ENCODE assay signal across 8 mouse cellular contexts in genomic region chr1:44102259-44102717, GRCm38 (mm10). TPM values are rescaled to one million over a fixed set of nuclear protein-coding genes. Genes with fewer than 3 reads are reported as not detected.
DNase-seq lines count a peak whose midpoint lies in the region; ATAC-seq and TF ChIP-seq lines count a peak whose summit lies in the region.

Gene Tex30, minus strand, starts transcription at chr1:44102441.

- H3K36me3 ChIP-seq in G1E (replicated peaks) = peaks cover 47% of the 10 kb centered on the region
- peaks cover 2% of the 10 kb centered on the region; the same call in 1 of the 2 replicates for H3K36me3 ChIP-seq in forebrain, embryonic 16.5 days (ENCODE audit: control insufficient read depth, insufficient read depth)
- H3K36me3 ChIP-seq in lung, embryonic 14.5 days (ENCODE audit: insufficient read depth) = peaks cover 20% of the 10 kb centered on the region
- no peaks in the 10 kb centered on the region for H3K36me3 ChIP-seq in thymus, adult 2 months (ENCODE audit: control insufficient read depth, insufficient read depth, low read length)

- TF ChIP-seq POLR2A in olfactory bulb, adult 2 months (IDR thresholded peaks at IDR 0.05; ENCODE audit: insufficient read depth, low read depth, low read length) = peak; percentile 50; the same call in 1 of the 2 replicates
- peak; percentile 87 for TF ChIP-seq POLR2A in thymus, adult 2 months (IDR thresholded peaks at IDR 0.05; ENCODE audit: control insufficient read depth, extremely low read depth, insufficient read depth, low read length, poor library complexity)

- H3K9ac ChIP-seq in forebrain, embryonic 16.5 days (replicated peaks; ENCODE audit: low read depth, low read length) = peak within 1 kb of the TSS; percentile 81
- peak within 1 kb of the TSS; percentile 79 for H3K9ac ChIP-seq in lung, embryonic 14.5 days

- TF ChIP-seq CTCF in G1E (IDR thresholded peaks at IDR 0.05; ENCODE audit: low read depth, low read length) = no peak
- peak; percentile 41 for TF ChIP-seq CTCF in layer of hippocampus, adult 2 months (conservative IDR thresholded peaks at IDR 0.05)
- no peak for TF ChIP-seq CTCF in lung, embryonic 14.5 days (IDR thresholded peaks at IDR 0.05; ENCODE audit: low read depth)
- no peak for TF ChIP-seq CTCF in olfactory bulb, adult 2 months (IDR thresholded peaks at IDR 0.05; ENCODE audit: insufficient read depth, low read depth, low read length)
- no peak for TF ChIP-seq CTCF in thymus, adult 2 months (IDR thresholded peaks at IDR 0.05; ENCODE audit: borderline replicate concordance, control insufficient read depth, extremely low read depth, insufficient read depth, low read length, poor library complexity)

- peak within 1 kb of the TSS; percentile 96 for H3K4me3 ChIP-seq in G1E (ENCODE audit: low read depth, low read length)
- peak within 1 kb of the TSS; percentile 89 for H3K4me3 ChIP-seq in forebrain, embryonic 16.5 days (replicated peaks; ENCODE audit: low read length)
- H3K4me3 ChIP-seq in layer of hippocampus, adult 2 months = peak within 1 kb of the TSS; percentile 77
- H3K4me3 ChIP-seq in lung, embryonic 14.5 days (ENCODE audit: low read depth, low read length) = peak within 1 kb of the TSS; percentile 80
- peak within 1 kb of the TSS; percentile 77 for H3K4me3 ChIP-seq in olfactory bulb, adult 2 months (ENCODE audit: insufficient read depth, low read depth, low read length)
- peak within 1 kb of the TSS; percentile 74 for H3K4me3 ChIP-seq in thymus, adult 2 months (ENCODE audit: control insufficient read depth, insufficient read depth, low read length)

- no peaks in the 10 kb centered on the region for H3K27me3 ChIP-seq in G1E (ENCODE audit: insufficient read depth, low read length)
- no peaks in the 10 kb centered on the region for H3K27me3 ChIP-seq in forebrain, embryonic 16.5 days (replicated peaks; ENCODE audit: control insufficient read depth, insufficient read depth, low read length)
- H3K27me3 ChIP-seq in lung, embryonic 14.5 days (ENCODE audit: insufficient read depth, low read length) = no peaks in the 10 kb centered on the region
- H3K27me3 ChIP-seq in thymus, adult 2 months (ENCODE audit: control insufficient read depth, insufficient read depth, low read length) = no peaks in the 10 kb centered on the region

- DNase-seq in G1E (ENCODE audit: low spot score) = peak; percentile 93
- DNase-seq in cerebellum, adult 18-20 months = peak; percentile 95
- DNase-seq in heart, postnatal 36 days = peak; percentile 92 to 93
- DNase-seq in layer of hippocampus, adult 2 months (ENCODE audit: low spot score in 2 of 2) = peak; percentile 93 to 94
- peak; percentile 99 for DNase-seq in lung, embryonic 14.5 days
- peak; percentile 93 for DNase-seq in thymus, adult 2 months

- 0% methylated on average over 52 of the region's 55 CpGs for WGBS in forebrain, embryonic 16.5 days
- under 1% methylated on average over 55 of the region's 55 CpGs for WGBS in lung, embryonic 14.5 days
- WGBS in olfactory bulb, adult 2 months = under 1% methylated on average over 55 of the region's 55 CpGs
- under 1% methylated on average over 55 of the region's 55 CpGs for WGBS in thymus, adult 2 months

- peaks cover 22% of the 10 kb centered on the region for H3K4me1 ChIP-seq in G1E (ENCODE audit: insufficient read depth, low read depth, low read length)
- H3K4me1 ChIP-seq in forebrain, embryonic 16.5 days (replicated peaks; ENCODE audit: control insufficient read depth, insufficient read depth, low read length) = peaks cover 9% of the 10 kb centered on the region
- H3K4me1 ChIP-seq in lung, embryonic 14.5 days (ENCODE audit: insufficient read depth) = no peaks in the 10 kb centered on the region
- 0 out of 2 replicates have a peak, but pooled peaks cover 3% of the 10 kb centered on the region for H3K4me1 ChIP-seq in olfactory bulb, adult 2 months (ENCODE audit: control insufficient read depth, insufficient read depth, low read length)
- peaks cover 3% of the 10 kb centered on the region for H3K4me1 ChIP-seq in thymus, adult 2 months (replicated peaks; ENCODE audit: control insufficient read depth, insufficient read depth, low read length)

- intact Hi-C loops in heart, postnatal 36 days (cut with DNase I) = loop anchor here (1.0 to 10.0 kb wide), 3 partner anchors 17 to 167 kb away; partner anchors contain the start of genes Ercc5 and Tpp2

- ATAC-seq in G1E (ENCODE audit: extremely low read depth, insufficient number of reproducible peaks, low FRiP score, poor library complexity, severe bottlenecking) = peak; percentile 86
- ATAC-seq in forebrain, embryonic 16.5 days = peak; percentile 99
- ATAC-seq in lung, embryonic 14.5 days (ENCODE audit: insufficient read depth) = peak; percentile 98

- peak within 1 kb of the TSS; percentile 69 for H3K4me2 ChIP-seq in forebrain, embryonic 16.5 days (ENCODE audit: low read length)
- peak within 1 kb of the TSS; percentile 74 for H3K4me2 ChIP-seq in lung, embryonic 14.5 days

- peak within 1 kb of the TSS; percentile 85 for H3K27ac ChIP-seq in forebrain, embryonic 16.5 days (ENCODE audit: low read length)
- peak within 1 kb of the TSS; percentile 73 for H3K27ac ChIP-seq in layer of hippocampus, adult 2 months
- H3K27ac ChIP-seq in lung, embryonic 14.5 days (ENCODE audit: low read depth) = peak within 1 kb of the TSS; percentile 93
- H3K27ac ChIP-seq in olfactory bulb, adult 2 months (ENCODE audit: insufficient read depth, low read depth, low read length) = no peak within 1 kb of the TSS
- peak within 1 kb of the TSS; percentile 64 for H3K27ac ChIP-seq in thymus, adult 2 months (ENCODE audit: control insufficient read depth, insufficient read depth, low read length)

- H3K9me3 ChIP-seq in G1E (replicated peaks) = no peaks in the 10 kb centered on the region
- H3K9me3 ChIP-seq in forebrain, embryonic 16.5 days (ENCODE audit: control insufficient read depth, low read length) = no peaks in the 10 kb centered on the region
- no peaks in the 10 kb centered on the region for H3K9me3 ChIP-seq in lung, embryonic 14.5 days (ENCODE audit: low read depth, low read length)

RNA-seq across cellular contexts. Expression of gene Tex30, which starts in this region (rescaled TPM):
- total RNA-seq in G1E (2014; fragmentation: Nextera tagmentation) = 65.6 and 102 TPM in 2 replicates
- 125 and 159 TPM in 2 replicates for total RNA-seq in G1E (2017)
- 7.6 and 12.8 TPM in 2 replicates for polyA plus RNA-seq in G1E (2012)
- 64.6 and 75.4 TPM in 2 replicates for polyA plus RNA-seq in forebrain, embryonic 16.5 days (2015; fragmentation: Nextera tagmentation; extraction: Ambion mirVana)
- 1 to 10 TPM; 6.3 to 9.2 TPM for total RNA-seq in heart, postnatal 36 days (2021)
- total RNA-seq in layer of hippocampus, adult 2 months (2021) = 10 to 100 TPM in 1 of 2 experiments, 1 to 10 TPM in 1; 9.0 to 10.3 TPM
- polyA plus RNA-seq in lung, embryonic 14.5 days (2014; fragmentation: Nextera tagmentation; extraction: Ambion mirVana) = 93.6 and 96.0 TPM in 2 replicates
- polyA plus RNA-seq in olfactory bulb, adult 2 months (2012; ENCODE audit: insufficient read depth, insufficient read length, low replicate concordance, missing spikeins) = not detected in 2 replicates
- polyA plus RNA-seq in thymus, adult 2 months (2012; rRNA removed) = 24.3 and 25.1 TPM in 2 replicates

Comparison
In these comparisons a context has a peak if more than half of its experiments do, and no peak if none do; other contexts are left out.
1. RNA of gene Tex30 (total RNA-seq): 65.6 to 159 TPM in G1E; 9.0 to 10.3 TPM in layer of hippocampus, adult 2 months and 6.3 to 9.2 TPM in heart, postnatal 36 days; every median in the first group is over 4 times any median in the second.
2. Peak in every context shown above with its lines, with median percentiles within 50 percentile points of each other: ATAC-seq, DNase-seq and H3K4me3 ChIP-seq.